Mouse (Mus musculus): Measurements from ENCODE around the gene Gm20388.

DNA sequence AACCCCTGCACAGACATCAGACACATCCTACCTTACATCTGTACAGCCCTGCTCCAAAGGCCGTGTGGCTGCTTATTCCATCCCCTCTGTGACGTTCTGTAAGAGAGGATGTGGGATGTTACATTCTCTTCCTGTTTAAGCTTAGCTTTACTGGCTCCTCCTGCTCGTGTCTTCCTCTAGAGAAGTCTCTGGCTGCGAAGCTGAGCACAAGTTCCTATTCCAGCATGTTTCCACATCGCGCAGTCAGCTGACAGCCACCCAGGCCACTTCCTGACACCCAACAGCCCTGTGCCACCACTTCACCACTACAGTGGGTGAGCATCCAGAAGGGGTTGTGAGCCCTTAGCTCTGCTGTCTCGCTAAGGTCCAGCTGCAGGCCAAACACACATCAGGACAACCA, 1881.5 kb downstream of the Gm20388 start:
- TF ChIP-seq CTCF (IDR thresholded peaks at IDR 0.05; ENCODE audit: borderline replicate concordance, extremely low read depth, insufficient read depth, insufficient read length) (no peak), POLR2A (IDR thresholded peaks at IDR 0.05; ENCODE audit: borderline replicate concordance, extremely low read depth, insufficient read depth, insufficient read length, poor library complexity, severe bottlenecking) (no peak)

Measured in brain, embryonic 14.5 days (tissue).